Mouse (Mus musculus) midbrain, embryonic 13.5 days (tissue): ENCODE measurements at regions not wholly inside any gene's neighbourhood (a gene's known extent, or its start where the extent isn't known, plus 50 kb on each side); places are given as distances from the start of the nearest gene placed in this dataset.

ENCODE experiments used
- ATAC-seq: fragments of 200-750 bp; cut with Nextera tagmentation; 2 replicates; pipeline ENCODE4 v1.8.0; 2017; ENCODE audit warnings: mild to moderate bottlenecking, moderate TSS enrichment, moderate library complexity
- H3K27ac ChIP-seq: fragments of 300-500 bp; sonication (generic); 2 replicates; pipeline ENCODE4 v1.5.1; 2015; ENCODE audit warnings: inconsistent platforms, mild to moderate bottlenecking, moderate library complexity
- H3K27me3 ChIP-seq: fragments of 300-500 bp; sonication (generic); 2 replicates; pipeline ENCODE4 v1.6.1; 2015; ENCODE audit warnings: mild to moderate bottlenecking, inconsistent platforms
- H3K36me3 ChIP-seq: fragments of 300-500 bp; sonication (generic); 2 replicates; pipeline ENCODE4 v1.6.1; 2015; ENCODE audit warnings: mild to moderate bottlenecking, inconsistent platforms
- H3K4me1 ChIP-seq: fragments of 300-500 bp; sonication (generic); replicated peaks from 2 replicates; pipeline ENCODE4 v1.6.1; 2015; ENCODE audit warnings: inconsistent platforms
- H3K4me2 ChIP-seq: fragments of 300-500 bp; sonication (generic); replicated peaks from 2 replicates; pipeline ENCODE4 v1.6.1; 2015; ENCODE audit warnings: moderate library complexity, mild to moderate bottlenecking, inconsistent platforms
- H3K4me3 ChIP-seq: fragments of 300-500 bp; sonication (generic); replicated peaks from 2 replicates; pipeline ENCODE4 v1.5.1; 2015; ENCODE audit warnings: mild to moderate bottlenecking, inconsistent platforms
- H3K9ac ChIP-seq: fragments of 300-500 bp; sonication (generic); replicated peaks from 2 replicates; pipeline ENCODE4 v1.6.1; 2015; ENCODE audit warnings: mild to moderate bottlenecking, inconsistent platforms
- H3K9me3 ChIP-seq: fragments of 300-500 bp; sonication (generic); 2 replicates; pipeline ENCODE4 v1.6.1; 2016; ENCODE audit warnings: mild to moderate bottlenecking, inconsistent platforms
- WGBS: fragments of 180-500 bp; shearing (Covaris S2); methylation state at CpG from one replicate; pipeline ENCODE4 v1.1.7; 2015; 5-methylcytosine and 5-hydroxymethylcytosine counted together

DNA sequence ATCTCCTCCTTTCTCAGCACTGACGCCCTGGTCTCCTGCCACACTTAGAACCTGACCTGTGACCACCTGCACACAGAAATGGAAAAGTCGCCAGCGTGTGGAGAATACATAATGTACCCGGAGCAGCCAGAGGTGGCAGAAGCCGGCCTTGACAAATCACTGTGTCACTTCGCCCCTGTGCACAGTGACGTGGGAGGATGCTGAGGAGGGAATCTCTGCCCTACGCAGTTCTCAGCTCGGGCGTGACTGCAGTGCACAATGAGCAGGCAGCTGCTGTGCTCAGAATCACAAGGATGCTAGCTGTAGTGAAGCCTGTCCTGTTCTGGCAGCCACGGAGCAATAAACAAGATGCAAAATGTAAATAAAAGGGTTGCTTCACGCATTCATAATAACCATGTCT lies 80.2 kb upstream of the Pld5 start:
- Histone ChIP-seq H3K9ac (0 out of 2 replicates have a peak overlapping the region, but pooled peaks have one; percentile 14), H3K4me1 (peaks cover 17% of the 10 kb centered on the region), H3K36me3 (no peaks in the 10 kb centered on the region), H3K4me3 (no peak overlapping the region), H3K27ac (peak overlapping the region; percentile 77), H3K9me3 (no peaks in the 10 kb centered on the region), H3K27me3 (no peaks in the 10 kb centered on the region), H3K4me2 (peak overlapping the region; percentile 39)
- WGBS = 37% methylated on average over 12 of the region's 12 CpGs
- ATAC-seq = peak; percentile 97

DNA sequence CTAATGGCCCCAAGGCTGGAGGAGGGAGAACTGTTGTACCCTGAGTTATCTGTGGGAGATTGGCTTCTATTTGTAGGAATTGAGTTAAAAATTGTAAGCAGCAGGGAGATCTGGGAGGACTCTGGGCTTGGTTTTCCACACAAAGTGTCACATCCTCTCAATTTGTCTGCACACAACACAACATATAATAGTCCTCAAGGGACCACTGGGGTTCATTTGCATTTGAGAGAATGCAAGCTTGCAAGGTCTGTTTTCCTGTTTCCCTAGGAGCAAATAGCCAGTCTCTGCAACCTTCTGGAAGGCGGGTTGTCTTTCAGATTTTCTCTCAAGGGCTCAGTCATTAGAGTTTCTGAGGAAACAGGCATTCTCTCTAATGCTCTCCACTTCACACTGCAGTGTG lies 79.8 kb upstream of the Pld5 start:
- Histone ChIP-seq H3K4me3 (no peak overlapping the region), H3K27me3 (no peaks in the 10 kb centered on the region), H3K27ac (peak overlapping the region; percentile 77), H3K9ac (0 out of 2 replicates have a peak overlapping the region, but pooled peaks have one; percentile 14), H3K9me3 (no peaks in the 10 kb centered on the region), H3K4me2 (peak overlapping the region; percentile 39), H3K4me1 (peaks cover 17% of the 10 kb centered on the region), H3K36me3 (no peaks in the 10 kb centered on the region)
- no peak; the same call in 1 of the 2 replicates for ATAC-seq
- 35% methylated on average over 1 of the region's 1 CpGs for WGBS

DNA sequence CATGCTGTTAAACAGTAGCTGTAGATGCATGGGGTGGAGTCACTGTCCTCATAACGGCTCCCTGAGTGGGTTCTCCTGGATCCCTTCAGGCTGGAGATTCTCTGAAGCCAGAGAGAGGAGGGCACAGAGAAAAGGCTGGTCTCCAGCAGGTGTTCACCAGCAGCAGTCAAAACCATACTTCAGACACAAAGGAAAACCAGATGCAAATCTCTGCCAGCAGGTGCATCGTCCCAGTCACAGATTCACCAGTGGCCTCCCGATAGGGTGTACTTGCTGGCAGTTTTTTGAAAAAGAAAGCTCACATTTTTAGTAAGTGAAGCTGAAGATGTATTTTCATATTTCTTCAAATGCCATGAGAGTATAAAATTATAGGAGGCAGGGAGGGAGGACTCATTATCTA lies 77.6 kb upstream of the Pld5 start:
- Histone ChIP-seq H3K4me2 (no peak overlapping the region), H3K4me3 (no peak overlapping the region), H3K27me3 (no peaks in the 10 kb centered on the region), H3K27ac (no peak overlapping the region), H3K9ac (no peak overlapping the region), H3K4me1 (peaks cover 17% of the 10 kb centered on the region), H3K36me3 (no peaks in the 10 kb centered on the region), H3K9me3 (no peaks in the 10 kb centered on the region)
- no peak for ATAC-seq
- WGBS = 77% methylated on average over 3 of the region's 3 CpGs

DNA sequence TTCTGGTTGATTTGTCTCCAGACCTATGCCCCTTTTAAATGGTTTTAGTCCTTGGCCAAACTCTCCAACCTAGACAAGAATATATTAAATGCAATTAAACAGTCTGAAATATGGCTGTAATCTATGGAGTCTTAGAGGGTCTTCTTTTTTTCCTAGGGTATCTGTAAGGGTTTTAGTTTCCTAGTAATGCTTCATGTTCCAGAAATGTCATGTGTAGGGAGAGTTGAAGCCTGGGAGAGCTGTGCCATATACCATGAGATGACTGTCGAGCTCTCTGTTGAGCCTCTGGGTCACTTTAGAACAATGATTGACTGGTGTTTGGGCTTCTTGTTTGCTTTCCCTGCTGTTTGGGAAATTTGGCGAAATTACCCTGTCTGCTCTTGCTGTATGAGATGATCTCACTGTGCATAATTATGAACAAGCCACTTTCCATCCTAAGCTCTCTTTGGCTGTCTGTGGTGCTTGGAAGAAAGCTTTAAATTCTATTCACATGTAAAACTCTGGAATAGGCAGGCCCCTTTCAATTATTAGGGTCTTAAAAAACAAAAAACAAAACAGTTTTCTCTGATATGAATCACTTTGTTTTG lies 74.9 kb upstream of the Pld5 start:
- Histone ChIP-seq H3K27ac (no peak overlapping the region), H3K9me3 (no peaks in the 10 kb centered on the region), H3K36me3 (no peaks in the 10 kb centered on the region), H3K4me2 (no peak overlapping the region), H3K4me1 (peaks cover 2% of the 10 kb centered on the region), H3K4me3 (no peak overlapping the region), H3K27me3 (no peaks in the 10 kb centered on the region), H3K9ac (no peak overlapping the region)
- no peak for ATAC-seq
- WGBS = 49% methylated on average over 2 of the region's 2 CpGs

DNA sequence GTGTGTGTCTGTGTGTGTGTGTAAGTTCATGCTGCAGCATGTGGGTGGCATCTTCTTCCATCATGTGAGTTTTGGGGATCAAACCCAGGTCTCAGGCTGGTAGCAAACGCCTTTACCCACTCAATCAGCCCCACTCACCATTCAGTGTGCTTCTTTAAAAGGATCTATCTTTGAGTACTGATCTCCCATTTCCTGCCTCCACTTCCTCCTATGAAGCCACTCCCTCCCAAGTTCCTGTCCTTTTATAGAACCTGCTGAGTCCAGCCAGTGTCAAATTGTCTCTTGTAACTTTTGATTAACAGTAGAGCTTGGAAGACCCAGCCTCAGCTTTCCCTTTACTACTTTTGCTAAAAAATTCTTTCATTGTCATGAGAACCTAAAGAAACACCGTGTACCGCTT lies 73.0 kb upstream of the Pld5 start:
- Histone ChIP-seq H3K27ac (no peak overlapping the region), H3K9ac (no peak overlapping the region), H3K27me3 (no peaks in the 10 kb centered on the region), H3K36me3 (no peaks in the 10 kb centered on the region), H3K4me2 (no peak overlapping the region), H3K9me3 (no peaks in the 10 kb centered on the region), H3K4me1 (no peaks in the 10 kb centered on the region; the same call in 1 of the 2 replicates), H3K4me3 (no peak overlapping the region)
- 86% methylated on average over 3 of the region's 3 CpGs for WGBS
- no peak for ATAC-seq

DNA sequence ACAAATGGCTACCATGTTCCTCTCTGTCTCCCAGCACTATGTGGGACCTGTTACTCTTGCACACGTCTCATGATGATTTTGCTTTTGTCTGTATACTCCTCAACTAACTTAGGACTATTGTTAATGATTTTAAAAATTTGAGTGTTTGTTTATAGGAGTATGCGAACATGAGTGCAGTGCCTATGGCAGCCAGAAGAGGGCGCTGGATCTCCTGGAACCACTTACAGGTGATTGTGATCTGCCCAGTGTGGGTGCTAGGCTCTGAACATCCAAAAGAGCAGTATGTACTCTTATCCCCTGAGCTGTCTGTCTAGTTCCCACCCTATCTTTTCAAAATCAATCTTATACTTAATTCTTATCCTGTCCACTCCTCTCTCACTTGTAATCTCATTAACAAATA lies 56.2 kb upstream of the Pld5 start:
- Histone ChIP-seq H3K4me2 (no peak overlapping the region), H3K9me3 (no peaks in the 10 kb centered on the region), H3K9ac (no peak overlapping the region), H3K4me3 (no peak overlapping the region), H3K36me3 (no peaks in the 10 kb centered on the region), H3K27me3 (no peaks in the 10 kb centered on the region), H3K27ac (no peak overlapping the region), H3K4me1 (no peaks in the 10 kb centered on the region)
- WGBS = 77% methylated on average over 3 of the region's 3 CpGs
- ATAC-seq = no peak
